Mouse (Mus musculus) thymus, adult 2 months (tissue): Measurements from ENCODE around the gene Fscn1.
A peak's percentile ranks its signal among the peaks of the same experiment; 100 is the strongest.

Experiments
- CTCF ChIP-seq: fragments of 200-500 bp; IDR thresholded peaks from 2 replicates; pipeline ENCODE4 v1.5.1; 2012; ENCODE audit warnings: mild to moderate bottlenecking, control low read depth, low read length, moderate library complexity, borderline replicate concordance; ENCODE audit not compliant: control insufficient read depth, poor library complexity, insufficient read depth; ENCODE audit errors: extremely low read depth
- POLR2A ChIP-seq: fragments of 200-500 bp; IDR thresholded peaks from 2 replicates; pipeline ENCODE4 v1.6.1; 2012; ENCODE audit warnings: mild to moderate bottlenecking, low read length, control low read depth, moderate library complexity; ENCODE audit not compliant: control insufficient read depth, poor library complexity, insufficient read depth; ENCODE audit errors: extremely low read depth

DNA sequence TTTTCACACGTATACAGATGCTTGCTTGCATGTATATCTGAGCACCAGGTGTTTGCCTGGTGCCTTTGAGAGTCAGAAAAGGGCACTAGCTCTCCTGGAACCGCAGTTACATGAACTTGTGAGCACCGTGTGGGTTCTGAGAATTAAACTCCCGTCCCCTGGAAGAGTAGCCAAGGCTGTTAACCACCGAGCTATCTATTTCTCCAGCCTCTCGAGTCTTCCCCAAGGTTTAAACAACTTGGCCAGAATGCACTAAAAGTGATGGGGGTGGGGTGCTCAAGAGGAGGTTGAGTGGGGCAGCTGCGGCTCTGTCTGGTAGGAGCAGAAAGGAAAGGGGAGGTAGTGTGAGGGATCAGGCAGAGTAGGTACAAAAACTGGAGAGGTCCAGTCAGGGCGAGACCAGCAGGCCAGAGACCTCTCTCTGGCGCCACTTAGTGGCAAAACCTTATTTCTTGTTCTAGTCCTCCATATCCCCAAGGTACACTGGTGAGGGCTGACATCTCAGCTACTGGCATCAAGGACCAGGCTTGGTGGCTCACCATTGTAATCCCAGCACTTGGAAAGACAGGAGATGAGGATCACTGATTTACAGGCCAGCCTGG, 28.0 kb upstream of the Fscn1 start:
- TF ChIP-seq POLR2A (no peak), CTCF (peak; percentile 71; the same call in 1 of the 2 replicates)
